Mouse (Mus musculus) retina, postnatal 7 days (tissue): Measurements from ENCODE around the gene Cyp8b1.

ENCODE experiments used
- DNase-seq: peaks from one replicate; pipeline ENCODE4 v3.0.0-alpha.2; 2012; ENCODE audit warnings: low read depth, low spot score

Cyp8b1 gene

GRCm38 (mm10) chr9:121891301-121891700 lies 24.8 kb downstream of the Cyp8b1 start:
- DNase-seq: no peak

GRCm38 (mm10) chr9:121890441-121890941 lies 25.6 kb downstream of the Cyp8b1 start:
- no peak for DNase-seq

GRCm38 (mm10) chr9:121889927-121890440 lies 26.1 kb downstream of the Cyp8b1 start:
- DNase-seq: no peak

GRCm38 (mm10) chr9:121882015-121882457 lies 34.1 kb downstream of the Cyp8b1 start:
- no peak for DNase-seq

- DNase-seq: no peak
Observed at GRCm38 (mm10) chr9:121881301-121881700, 34.8 kb downstream of the Cyp8b1 start.

- peak; percentile 49 for DNase-seq
Observed at GRCm38 (mm10) chr9:121880840-121881239, 35.3 kb downstream of the Cyp8b1 start.

- peak; percentile 36 for DNase-seq
Observed at GRCm38 (mm10) chr9:121877052-121877740, 38.9 kb downstream of the Cyp8b1 start.

- DNase-seq: no peak
Observed at GRCm38 (mm10) chr9:121873578-121873977, 42.5 kb downstream of the Cyp8b1 start.

- no peak for DNase-seq
Observed at GRCm38 (mm10) chr9:121872062-121872683, 43.9 kb downstream of the Cyp8b1 start.

- DNase-seq: no peak
Observed at GRCm38 (mm10) chr9:121869973-121870515, 46.1 kb downstream of the Cyp8b1 start.

GRCm38 (mm10) chr9:121869432-121869831 lies 46.7 kb downstream of the Cyp8b1 start:
- no peak for DNase-seq

GRCm38 (mm10) chr9:121868236-121868635 lies 47.9 kb downstream of the Cyp8b1 start:
- no peak for DNase-seq

GRCm38 (mm10) chr9:121867632-121868031 lies 48.5 kb downstream of the Cyp8b1 start:
- DNase-seq: no peak

- DNase-seq: no peak
Observed at GRCm38 (mm10) chr9:121865425-121866008, 50.6 kb downstream of the Cyp8b1 start.

- no peak for DNase-seq
Observed at GRCm38 (mm10) chr9:121864837-121865236, 51.3 kb downstream of the Cyp8b1 start.
